Mouse (Mus musculus) layer of hippocampus, adult 11-12 months (tissue): ENCODE data around the gene Trim60.

ENCODE experiments used
- DNase-seq: peaks from one replicate; pipeline ENCODE4 v3.0.0; 2022; ENCODE audit warnings: low spot score

Trim60 gene

DNA sequence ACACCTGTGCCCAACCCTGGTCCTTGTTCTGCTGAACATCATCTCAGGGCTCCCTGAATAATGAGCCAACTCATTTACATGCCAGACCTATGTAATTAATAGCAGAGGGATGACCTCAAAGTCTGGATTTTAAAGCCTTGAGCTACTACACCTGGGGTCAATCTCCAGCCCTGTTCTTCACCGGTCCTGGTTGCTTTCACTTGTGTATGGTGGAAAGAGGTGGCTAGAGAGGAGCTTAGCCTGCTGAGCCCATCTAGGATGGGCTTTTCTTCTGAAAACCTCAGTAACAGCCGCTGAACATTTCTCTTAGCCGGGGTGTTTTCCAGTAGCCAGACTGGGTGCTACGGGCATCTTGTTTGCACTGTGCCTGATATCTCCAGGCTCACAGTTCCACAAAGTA is 30.7 kb downstream of the Trim60 start, which contains the start of gene Trim75:
Gene Trim75, minus strand, starts transcription at position 101 of the 400 bp plus-strand sequence.
- no peak for DNase-seq

DNA sequence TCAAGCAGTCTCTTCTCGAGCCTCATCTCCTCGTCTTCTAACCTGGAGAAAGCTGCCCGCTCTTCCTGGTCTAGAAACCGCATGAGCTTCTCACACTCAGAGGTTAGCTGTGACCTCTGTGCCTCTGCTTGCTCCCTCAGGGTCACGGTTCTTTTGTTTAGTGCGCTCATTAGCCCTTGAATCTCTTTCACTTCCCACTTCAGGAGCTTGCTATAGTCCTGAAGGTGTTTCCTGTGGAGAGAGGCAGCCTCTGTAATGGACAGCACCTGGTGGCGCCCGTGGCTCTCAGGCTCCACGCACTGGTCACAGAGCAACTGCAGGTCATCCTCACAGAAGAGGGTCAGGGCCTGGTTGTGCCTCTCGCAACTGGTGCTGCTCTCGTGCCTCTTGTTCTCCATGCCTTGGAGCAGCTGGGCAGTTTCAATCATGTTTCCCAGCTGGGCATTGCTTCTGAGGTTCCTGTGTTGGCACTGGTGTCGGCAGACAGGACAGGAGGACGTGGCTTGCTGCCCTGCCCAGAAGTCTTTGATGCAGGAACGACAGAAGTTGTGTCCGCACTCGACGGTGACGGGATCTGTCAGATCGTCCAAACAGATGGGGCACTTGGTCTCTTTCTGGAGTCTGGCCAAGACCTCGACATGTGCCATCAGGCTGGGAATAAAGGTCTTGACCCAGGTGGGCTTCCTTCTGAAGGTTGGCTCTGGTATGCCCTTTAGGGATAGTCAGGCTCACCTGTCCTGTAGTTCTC is 35.1 kb downstream of the Trim60 start:
- no peak for DNase-seq

DNA sequence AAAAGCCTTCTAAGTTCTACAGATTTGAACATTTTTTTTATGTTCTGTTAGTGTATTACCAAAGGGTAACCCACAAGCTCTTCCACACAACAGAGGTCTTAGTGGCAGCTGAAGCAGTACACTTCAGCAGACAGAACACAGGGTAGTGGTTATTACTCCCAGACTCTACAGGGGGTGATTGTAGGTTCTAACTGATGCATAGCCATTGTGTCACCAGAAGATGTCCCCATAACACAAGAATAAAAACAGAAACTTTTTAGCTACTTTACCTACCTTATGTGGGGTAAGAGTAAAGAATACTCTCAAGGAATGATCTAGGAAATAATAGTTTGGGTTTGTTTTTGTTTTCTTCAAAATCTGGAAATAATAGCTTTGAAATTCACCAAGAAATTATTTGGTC is 55.5 kb downstream of the Trim60 start:
- DNase-seq = no peak

DNA sequence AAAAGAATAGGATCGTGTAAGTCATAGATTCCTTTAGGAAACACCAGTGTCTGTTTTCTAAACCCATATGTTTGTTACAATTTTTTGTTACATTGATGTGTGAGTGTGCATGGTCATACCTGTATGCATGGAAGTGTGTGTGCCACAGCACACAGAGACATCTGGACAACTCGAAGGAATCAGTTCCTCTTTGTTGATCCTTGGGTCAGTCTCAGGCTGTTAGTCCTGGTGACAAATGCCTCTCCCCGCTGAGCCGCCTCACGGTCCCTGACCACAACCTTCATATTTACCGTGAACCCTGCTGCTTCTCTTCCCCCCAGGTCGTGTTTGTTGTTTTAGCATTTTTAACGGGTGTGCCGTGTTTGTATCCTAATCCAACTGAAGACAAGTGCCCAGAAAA is 59.4 kb downstream of the Trim60 start:
- DNase-seq = no peak

DNA sequence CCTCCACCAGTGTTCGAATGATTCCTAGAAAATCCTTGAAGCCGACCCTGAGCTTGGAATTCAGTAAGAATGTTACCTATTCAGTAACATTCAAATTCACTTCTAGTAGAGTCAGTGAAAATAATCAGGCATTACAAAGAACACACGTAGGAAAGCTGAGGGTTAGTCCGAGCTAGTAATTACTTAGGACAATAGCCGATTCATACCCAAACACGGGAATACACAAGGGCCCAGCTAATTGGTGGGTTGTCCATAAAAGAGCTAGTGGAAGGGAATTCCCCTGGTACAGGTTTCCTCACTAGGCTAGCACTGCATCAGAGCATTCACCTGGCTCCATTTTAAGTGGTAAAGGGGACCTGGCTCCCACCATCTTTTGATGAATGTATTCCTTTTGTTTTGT is 66.3 kb downstream of the Trim60 start:
- no peak for DNase-seq
